Mouse (Mus musculus) adrenal gland, postnatal 36 days (tissue): ENCODE measurements around the gene Slc16a7. TPM values are rescaled to one million over a fixed set of nuclear protein-coding genes. Genes with fewer than 3 reads are reported as not detected.

ENCODE experiments used
- DNase-seq, 2 experiments: peaks; one replicate each; pipeline ENCODE4 v3.0.0; 2021; ENCODE audit warnings: mixed read lengths in 1 of 2
- total RNA-seq, 2 experiments: library from RNA; stranded (reverse); gene quantifications; 2 replicates each; pipeline ENCODE4 v1.2.3; 2021

The Slc16a7 gene
- total RNA-seq, 2 experiments from 2014 or later, result 14.1 to 15.7 TPM

GRCm38 (mm10) chr10:125324149-125324834 is 65.0 kb downstream of the Slc16a7 start:
- DNase-seq, result no peak

DNA sequence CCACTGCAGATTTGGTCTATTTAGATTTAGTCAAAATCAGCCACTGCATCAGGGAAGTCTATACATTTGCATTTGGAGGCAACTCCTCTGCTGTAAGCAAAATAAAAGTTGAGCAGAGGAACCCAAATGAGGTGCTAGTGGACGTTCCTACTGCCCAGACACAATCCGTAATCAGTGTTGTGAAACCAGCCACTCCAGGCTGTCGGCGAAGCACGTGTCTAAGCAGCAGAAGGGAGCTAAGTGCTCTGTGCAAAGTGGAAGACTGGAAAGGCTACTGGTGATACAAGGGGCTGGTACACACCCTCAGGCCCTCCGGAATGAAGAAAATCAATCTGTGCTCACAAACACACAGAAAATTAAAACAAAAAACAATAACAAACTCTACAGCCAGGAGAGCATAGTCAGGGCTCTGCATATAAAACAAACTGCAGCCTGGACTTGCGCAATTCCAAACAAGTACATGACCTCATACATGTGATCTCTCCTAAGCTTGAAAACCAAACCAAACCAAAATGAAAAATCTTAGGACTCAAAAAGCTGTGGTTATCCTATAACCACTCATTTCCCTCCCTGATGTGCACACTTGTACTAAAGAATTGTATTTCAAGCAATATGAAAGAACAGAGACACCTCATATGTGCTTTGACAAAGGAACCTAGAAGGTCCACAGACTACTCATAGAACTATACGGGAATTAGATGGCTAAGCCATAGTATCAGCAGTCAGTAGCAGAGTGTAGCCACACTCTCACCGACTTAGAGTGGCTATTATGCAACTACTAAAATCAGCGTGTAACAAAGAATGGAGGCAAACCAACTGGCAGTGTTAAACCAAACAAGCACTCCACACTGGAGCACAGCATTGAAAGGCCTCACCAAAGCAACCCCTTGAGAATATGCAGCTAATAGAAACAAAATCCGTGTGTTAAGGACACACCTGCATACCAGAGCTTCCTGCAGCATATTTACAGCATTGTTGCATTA is 67.5 kb downstream of the Slc16a7 start:
- peak; percentile 12 to 25 for DNase-seq

DNA sequence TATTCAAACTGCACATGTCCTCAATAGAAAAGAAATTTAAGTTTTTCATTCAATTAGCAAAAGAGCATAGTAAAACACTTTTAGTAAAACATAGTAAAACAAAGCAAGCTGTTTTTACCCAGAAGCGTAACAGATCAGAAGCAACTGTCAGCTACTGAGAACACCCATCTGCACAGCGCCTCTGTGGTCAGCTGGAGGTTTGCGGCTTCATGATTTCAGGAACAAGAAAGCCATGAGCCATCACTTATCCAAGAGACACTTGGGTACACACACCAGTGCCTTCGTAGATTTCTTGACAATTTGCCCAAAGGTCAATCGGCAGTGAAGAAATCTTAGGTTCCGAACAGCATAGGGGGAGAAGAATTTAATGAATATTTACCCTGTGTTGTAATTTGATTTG is 71.9 kb downstream of the Slc16a7 start:
- peak; percentile 18 to 32 for DNase-seq

DNA sequence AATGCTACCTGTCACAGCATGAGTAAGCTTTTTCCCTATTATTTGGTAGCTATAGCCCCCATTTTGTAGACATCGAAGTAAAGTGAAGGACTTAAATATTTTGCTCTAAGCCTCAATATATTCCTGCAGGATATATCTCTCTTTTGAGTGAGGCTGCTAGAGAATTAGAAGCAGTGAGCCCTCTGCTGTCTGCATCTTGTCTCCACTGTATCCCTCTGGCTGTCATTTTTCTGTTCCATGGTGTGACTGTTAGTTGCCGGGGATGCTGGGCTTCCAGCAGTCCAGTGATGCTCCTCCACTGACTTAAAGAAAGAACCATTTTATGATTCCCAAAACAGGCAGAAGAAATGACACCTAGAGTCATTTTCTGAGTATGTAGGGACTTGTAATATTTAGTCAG is 78.4 kb downstream of the Slc16a7 start:
- no peak for DNase-seq

DNA sequence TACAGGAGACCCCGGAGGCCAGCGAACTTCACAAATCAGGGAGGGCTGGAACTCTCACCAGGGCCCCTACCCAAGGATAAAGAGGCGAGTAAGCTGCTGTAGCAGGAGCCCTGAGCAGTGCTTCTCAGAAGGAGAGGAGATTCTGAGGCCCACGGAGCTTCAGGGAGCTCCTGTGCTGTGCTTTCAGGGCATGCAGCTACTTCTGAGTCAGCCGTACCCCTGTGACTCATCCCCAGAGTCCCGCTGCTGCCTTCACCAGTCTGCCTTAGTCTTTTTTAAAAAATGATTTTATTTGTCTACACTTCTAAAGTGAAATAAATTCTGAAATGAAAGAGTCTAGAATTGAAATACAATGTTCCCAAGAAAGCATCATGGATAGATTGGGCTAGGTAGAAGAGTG is 91.2 kb downstream of the Slc16a7 start:
- DNase-seq, result peak; percentile 64 to 73

GRCm38 (mm10) chr10:125290320-125290719 is 98.9 kb downstream of the Slc16a7 start:
- no peak for DNase-seq

GRCm38 (mm10) chr10:125288560-125288959 is 100.7 kb downstream of the Slc16a7 start:
- DNase-seq, result no peak

- no peak for DNase-seq
Measured at GRCm38 (mm10) chr10:125285386-125285785, 103.9 kb downstream of the Slc16a7 start.

- no peak for DNase-seq
Measured at GRCm38 (mm10) chr10:125275149-125275848, 114.0 kb downstream of the Slc16a7 start.

DNA sequence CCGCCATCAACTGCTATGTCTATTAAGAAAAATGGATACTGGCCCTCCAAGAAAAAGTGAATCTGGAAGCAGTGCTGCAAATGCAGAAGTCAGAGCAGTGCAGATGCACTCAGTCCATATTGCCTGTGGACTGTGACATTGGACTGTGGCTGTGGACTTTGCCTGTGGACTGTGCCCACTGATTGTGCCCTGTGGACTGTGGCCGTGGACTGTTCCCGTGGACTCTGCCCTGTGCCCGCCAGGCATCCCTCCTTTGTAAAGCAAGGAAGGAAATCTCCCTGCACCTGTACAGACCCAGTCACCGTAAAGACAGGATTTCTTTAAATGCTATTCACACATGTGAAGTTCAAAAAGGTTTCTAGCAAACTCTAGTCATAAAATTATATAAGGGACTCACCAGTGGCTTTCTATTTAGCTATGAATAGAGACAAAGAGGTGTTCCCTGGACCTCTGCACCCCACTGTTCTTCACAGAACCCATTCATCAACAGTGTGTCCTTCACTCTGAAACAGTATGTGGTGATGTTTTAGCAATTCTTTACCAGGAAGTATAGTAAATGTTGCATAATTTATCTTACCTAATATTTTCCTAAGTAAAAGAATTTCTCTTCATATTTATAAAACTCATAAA is 114.6 kb downstream of the Slc16a7 start:
- DNase-seq, result no peak

- no peak for DNase-seq
Measured at GRCm38 (mm10) chr10:125273759-125274158, 115.5 kb downstream of the Slc16a7 start.

GRCm38 (mm10) chr10:125271448-125271847 is 117.8 kb downstream of the Slc16a7 start:
- no peak for DNase-seq

GRCm38 (mm10) chr10:125270266-125270665 is 119.0 kb downstream of the Slc16a7 start:
- DNase-seq, result no peak

- no peak for DNase-seq
Measured at GRCm38 (mm10) chr10:125266322-125266721, 122.9 kb downstream of the Slc16a7 start.

DNA sequence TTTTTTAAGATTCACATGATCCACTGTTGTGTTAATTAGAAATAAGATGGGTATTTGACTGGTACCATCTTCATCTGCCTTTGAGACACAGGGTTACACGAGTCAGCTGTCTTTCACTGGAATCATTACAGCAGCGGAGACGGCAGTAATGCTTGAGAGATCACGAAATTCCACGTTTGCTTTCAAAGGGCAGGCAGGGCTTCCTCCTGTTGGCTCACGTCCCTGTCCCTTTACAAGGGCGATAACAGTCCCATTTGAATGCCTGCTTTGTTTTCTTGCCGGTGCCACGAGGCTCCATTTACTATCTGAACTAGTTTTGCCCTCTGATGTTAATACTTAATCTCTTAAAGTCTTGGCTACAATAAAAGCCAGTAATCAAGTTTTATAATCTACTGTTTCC is 123.4 kb downstream of the Slc16a7 start:
- DNase-seq, result peak in 1 of 2 experiments; percentile 7

- DNase-seq, result peak; percentile 27 to 28
Measured at GRCm38 (mm10) chr10:125265467-125265866, 123.8 kb downstream of the Slc16a7 start.

GRCm38 (mm10) chr10:125264938-125265337 is 124.3 kb downstream of the Slc16a7 start:
- DNase-seq, result peak; percentile 66 to 68

DNA sequence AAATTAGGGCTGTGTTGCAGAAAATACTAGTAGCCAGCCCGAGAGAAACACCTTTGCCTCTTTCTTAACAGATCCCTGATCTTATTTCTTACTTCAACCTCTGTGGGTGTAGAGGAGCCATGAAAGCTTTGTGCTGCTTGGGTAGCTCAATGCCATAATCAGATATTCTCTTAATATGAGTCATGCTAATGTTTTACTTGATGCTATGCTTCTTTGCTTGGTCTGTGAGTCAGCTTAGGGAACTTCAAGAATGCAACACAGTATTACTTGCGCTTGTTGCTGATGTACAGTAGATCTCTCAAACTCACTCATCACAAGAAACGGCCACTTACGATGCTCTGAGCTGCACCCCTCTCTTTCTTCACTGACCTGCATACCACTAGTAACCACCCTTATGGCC is 133.4 kb downstream of the Slc16a7 start:
- DNase-seq, result no peak

DNA sequence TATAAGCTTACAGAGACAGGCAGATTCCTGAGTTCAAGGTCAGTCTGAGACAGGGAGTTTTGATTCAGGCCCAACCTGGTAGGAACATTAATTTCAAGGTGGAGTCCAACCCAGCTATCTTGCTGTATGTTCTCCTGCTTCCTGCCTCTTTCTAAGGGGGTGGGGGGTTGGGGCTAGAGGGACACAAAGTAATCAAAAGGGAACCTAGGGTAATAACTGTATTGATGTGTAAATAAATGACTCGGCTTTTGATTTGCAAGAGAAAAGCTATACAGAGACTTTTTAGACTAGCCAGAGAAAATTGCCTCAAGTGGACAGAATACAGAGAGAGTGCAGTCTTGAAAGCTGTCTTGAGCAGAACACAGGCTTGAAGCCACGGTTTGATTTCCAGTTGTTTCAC is 174.7 kb downstream of the Slc16a7 start:
- no peak for DNase-seq

DNA sequence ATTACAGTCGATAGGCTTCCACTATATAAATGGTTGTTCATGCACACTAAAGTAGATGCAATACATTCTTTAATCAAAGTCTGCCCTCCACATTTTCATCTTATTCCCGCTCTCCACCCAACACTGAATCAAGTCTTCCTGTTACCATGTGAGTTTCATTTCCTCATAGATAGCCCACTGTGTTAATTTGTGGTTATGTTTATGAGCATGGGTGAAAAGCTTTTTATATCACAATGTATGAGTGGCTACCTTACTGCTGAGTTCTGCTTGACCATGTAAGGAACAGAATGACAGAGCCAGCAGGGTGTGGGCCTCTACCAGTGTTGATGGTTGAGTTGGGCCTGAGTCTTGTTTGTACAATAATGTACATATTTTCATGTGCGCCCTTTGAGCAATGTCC is 175.5 kb downstream of the Slc16a7 start:
- no peak for DNase-seq

DNA sequence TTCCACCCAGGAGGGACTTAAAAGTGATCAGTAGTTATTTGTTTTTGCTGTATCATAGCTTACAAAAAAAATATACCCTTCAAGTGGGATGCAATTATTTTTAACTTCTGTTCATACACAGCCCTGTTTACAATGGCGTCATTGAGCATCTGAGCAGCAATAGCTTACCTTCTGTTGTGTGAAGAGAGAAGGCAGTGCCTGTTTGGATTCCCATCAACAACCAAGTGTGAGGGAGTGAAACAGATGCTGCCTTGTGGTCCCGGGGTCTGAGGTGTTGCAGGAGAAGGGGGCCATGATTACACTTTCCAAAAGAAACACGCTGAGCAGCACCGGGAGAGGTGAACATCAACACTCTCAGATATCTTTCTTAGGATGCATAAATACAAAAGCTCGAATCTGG is 201.7 kb downstream of the Slc16a7 start:
- DNase-seq, result no peak

- no peak for DNase-seq
Measured at GRCm38 (mm10) chr10:125185387-125185786, 203.9 kb downstream of the Slc16a7 start.
